In the genomic region with DNA sequence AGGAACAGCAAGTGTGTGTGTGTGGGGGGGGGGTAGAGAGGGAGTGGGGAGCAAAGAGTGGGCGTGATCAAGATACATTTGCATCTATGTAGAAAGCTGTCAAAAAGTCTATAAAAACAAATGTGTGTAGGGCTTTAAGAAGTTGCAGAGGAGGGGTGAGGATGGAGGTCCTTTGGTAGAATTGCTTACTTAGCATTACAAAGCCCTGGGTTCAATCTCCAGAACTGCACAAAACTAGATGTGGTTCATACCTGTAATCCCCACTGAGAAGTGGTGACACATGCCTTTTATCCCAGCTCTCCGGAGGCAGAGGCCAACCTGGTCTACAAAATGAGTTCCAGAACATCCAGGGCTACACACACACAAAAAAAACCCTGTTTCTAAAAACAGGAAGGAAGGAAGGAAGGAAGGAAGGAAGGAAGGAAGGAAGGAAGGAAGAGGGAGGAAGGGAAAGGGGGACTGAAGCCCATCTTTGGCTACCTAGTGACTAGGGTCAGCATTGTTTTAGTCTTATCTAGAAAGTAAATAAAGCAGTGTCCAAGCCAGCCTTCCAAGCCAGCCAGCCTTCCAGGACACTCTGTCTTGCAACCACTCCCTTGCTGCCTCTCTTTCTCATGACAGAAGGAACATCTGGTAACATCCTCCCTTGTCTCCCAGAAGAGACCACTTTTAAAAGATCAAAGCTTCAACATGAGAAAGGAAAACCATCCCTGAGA, we compare ENCODE assay signal across 9 mouse cellular contexts. TPM values are rescaled to one million over a fixed set of nuclear protein-coding genes. Genes with fewer than 3 reads are reported as not detected.
DNase-seq lines count a peak whose midpoint lies in the region; ATAC-seq lines count a peak whose summit lies in the region.
"Had no signal": no experiment of that assay in that cellular context is flagged by ENCODE, and none has a peak within 500 bp of the region (broad histone marks: within the 10 kb centered on the region; RNA-seq: fewer than 3 reads in every experiment).

No protein-coding gene starts in this region.

- no peak for DNase-seq in lung, postnatal 25 days (ENCODE audit: low spot score)
- no peak for DNase-seq in liver, embryonic 11.5 days (ENCODE audit: low spot score)
- DNase-seq in cerebellum, postnatal 4 days (ENCODE audit: low spot score in 2 of 2), result no peak
- DNase-seq in cerebellum, adult 9-11 months, result no peak
- DNase-seq in layer of hippocampus, postnatal 10 days (ENCODE audit: low spot score in 2 of 2), result no peak
- DNase-seq: lung, postnatal 14 days had no signal

- H3K9ac ChIP-seq in lung, embryonic 16.5 days (ENCODE audit: low read length), result peak overlapping the region; percentile 44
- H3K9ac ChIP-seq in forebrain, embryonic 15.5 days (replicated peaks), result 0 out of 2 replicates have a peak overlapping the region, but pooled peaks have one; percentile 84
- H3K9ac ChIP-seq in liver, embryonic 11.5 days (ENCODE audit: low read depth, low read length), result 0 out of 2 replicates have a peak overlapping the region, but pooled peaks have one; percentile 21
- no peak overlapping the region for H3K9ac ChIP-seq in stomach, embryonic 14.5 days (replicated peaks; ENCODE audit: low read depth, low read length)

- H3K9me3 ChIP-seq in lung, embryonic 16.5 days (ENCODE audit: control insufficient read depth, low read length), result no peaks in the 10 kb centered on the region
- H3K9me3 ChIP-seq in forebrain, embryonic 15.5 days, result no peaks in the 10 kb centered on the region
- H3K9me3 ChIP-seq in liver, embryonic 11.5 days (ENCODE audit: control insufficient read depth, low read length), result no peaks in the 10 kb centered on the region
- H3K9me3 ChIP-seq in stomach, embryonic 14.5 days (ENCODE audit: control insufficient read depth, low read depth, low read length), result no peaks in the 10 kb centered on the region

- peaks cover 11% of the 10 kb centered on the region; the same call in 1 of the 2 replicates for H3K36me3 ChIP-seq in lung, embryonic 16.5 days (ENCODE audit: control insufficient read depth, insufficient read depth, low read length)
- no peaks in the 10 kb centered on the region for H3K36me3 ChIP-seq in forebrain, embryonic 15.5 days
- H3K36me3 ChIP-seq in liver, embryonic 11.5 days (ENCODE audit: control insufficient read depth, insufficient read depth, low read length), result peaks cover 2% of the 10 kb centered on the region; the same call in 1 of the 2 replicates
- no peaks in the 10 kb centered on the region for H3K36me3 ChIP-seq in stomach, embryonic 14.5 days (ENCODE audit: control insufficient read depth, insufficient read depth, low read length)

- 82% methylated on average over 2 of the region's 2 CpGs for WGBS in lung, embryonic 16.5 days
- 56% methylated on average over 2 of the region's 2 CpGs for WGBS in forebrain, embryonic 15.5 days
- 75% methylated on average over 2 of the region's 2 CpGs for WGBS in liver, embryonic 11.5 days
- 85% methylated on average over 2 of the region's 2 CpGs for WGBS in stomach, embryonic 14.5 days

- no peak for ATAC-seq in lung, embryonic 16.5 days (ENCODE audit: low read depth)
- ATAC-seq in forebrain, embryonic 15.5 days (replicated peaks), result no peak
- no peak for ATAC-seq in liver, embryonic 11.5 days (replicated peaks; ENCODE audit: low FRiP score)
- no peak for ATAC-seq in stomach, embryonic 14.5 days (ENCODE audit: insufficient number of reproducible peaks, insufficient read depth, low FRiP score, low read depth)

- H3K27me3 ChIP-seq in lung, embryonic 16.5 days (ENCODE audit: control insufficient read depth, insufficient read depth, low read depth, low read length), result no peaks in the 10 kb centered on the region
- no peaks in the 10 kb centered on the region for H3K27me3 ChIP-seq in forebrain, embryonic 15.5 days
- peaks cover 4% of the 10 kb centered on the region; the same call in 1 of the 2 replicates for H3K27me3 ChIP-seq in liver, embryonic 11.5 days (replicated peaks; ENCODE audit: control insufficient read depth, insufficient read depth, low read length)
- H3K27me3 ChIP-seq in stomach, embryonic 14.5 days (ENCODE audit: control insufficient read depth, insufficient read depth, low read length), result no peaks in the 10 kb centered on the region

- H3K27ac ChIP-seq in lung, embryonic 16.5 days (ENCODE audit: low read length), result no peak overlapping the region
- H3K27ac ChIP-seq in forebrain, embryonic 15.5 days (replicated peaks), result no peak overlapping the region
- H3K27ac ChIP-seq in liver, embryonic 11.5 days (ENCODE audit: low read depth, low read length), result no peak overlapping the region
- H3K27ac ChIP-seq in stomach, embryonic 14.5 days (ENCODE audit: low read length), result no peak overlapping the region

- H3K4me1 ChIP-seq in lung, embryonic 16.5 days (replicated peaks; ENCODE audit: control insufficient read depth, insufficient read depth, low read length), result peaks cover 45% of the 10 kb centered on the region
- peaks cover 74% of the 10 kb centered on the region for H3K4me1 ChIP-seq in forebrain, embryonic 15.5 days
- peaks cover 53% of the 10 kb centered on the region for H3K4me1 ChIP-seq in liver, embryonic 11.5 days (replicated peaks; ENCODE audit: control insufficient read depth, insufficient read depth, low read length)
- H3K4me1 ChIP-seq in stomach, embryonic 14.5 days (ENCODE audit: control insufficient read depth, insufficient read depth, low read length), result peaks cover 30% of the 10 kb centered on the region

- H3K4me2 ChIP-seq in lung, embryonic 16.5 days (ENCODE audit: low read depth, low read length), result peak overlapping the region; percentile 97
- peak overlapping the region; percentile 75 for H3K4me2 ChIP-seq in forebrain, embryonic 15.5 days (replicated peaks)
- peak overlapping the region; percentile 99 for H3K4me2 ChIP-seq in liver, embryonic 11.5 days
- H3K4me2 ChIP-seq in stomach, embryonic 14.5 days (replicated peaks; ENCODE audit: low read depth, low read length), result peak overlapping the region; percentile 97

- H3K4me3 ChIP-seq in lung, embryonic 16.5 days (ENCODE audit: low read length), result peak overlapping the region; percentile 86
- H3K4me3 ChIP-seq in forebrain, embryonic 15.5 days, result peak overlapping the region; percentile 64
- H3K4me3 ChIP-seq in liver, embryonic 11.5 days (ENCODE audit: low read depth, low read length), result peak overlapping the region; percentile 79
- H3K4me3 ChIP-seq in stomach, embryonic 14.5 days (ENCODE audit: low read depth, low read length), result no peak overlapping the region; the same call in 1 of the 2 replicates

RNA-seq across cellular contexts. Expression of a gene that starts 5.3 kb away (rescaled TPM):
- 12.4 and 16.1 TPM in 2 replicates for polyA plus RNA-seq in lung, embryonic 16.5 days (2015; fragmentation: Nextera tagmentation; extraction: Ambion mirVana)
- polyA plus RNA-seq in forebrain, embryonic 15.5 days (2015; fragmentation: Nextera tagmentation; extraction: Ambion mirVana), result 13.1 and 13.3 TPM in 2 replicates
- 6.1 and 6.2 TPM in 2 replicates for polyA plus RNA-seq in liver, embryonic 11.5 days (2014; fragmentation: Nextera tagmentation; extraction: Ambion mirVana)
- polyA plus RNA-seq in stomach, embryonic 14.5 days (2014; fragmentation: Nextera tagmentation; extraction: Ambion mirVana), result 4.4 and 5.2 TPM in 2 replicates
- total RNA-seq in layer of hippocampus, postnatal 10 days (2021), result 10 to 100 TPM; 27.0 to 29.0 TPM
